Mouse (Mus musculus): ENCODE results near the gene 5031439G07Rik. TPM values are rescaled to one million over a fixed set of nuclear protein-coding genes. Genes with fewer than 3 reads are reported as not detected.
"Not testable (repeated sequence)": the region's sequence is repeated elsewhere in the genome, so short reads cannot be mapped to it uniquely, and the experiment has no call there.

Gene 5031439G07Rik
- 7.1 and 7.2 TPM in 2 replicates for polyA plus RNA-seq (2015; fragmentation: Nextera tagmentation; extraction: Ambion mirVana)

GRCm38 (mm10) chr15:84987874-84988825 is at the start of gene 5031439G07Rik:
TSS of gene 5031439G07Rik (minus strand) at chr15:84988551.
- Histone ChIP-seq H3K27me3 (ENCODE audit: insufficient read depth, low read length) (no peaks in the 10 kb centered on the region), H3K4me3 (ENCODE audit: low read length) (peak within 1 kb of the TSS; percentile 75), H3K9me3 (ENCODE audit: low read length) (no peaks in the 10 kb centered on the region), H3K4me1 (ENCODE audit: insufficient read depth, low read length) (peaks cover 19% of the 10 kb centered on the region), H3K9ac (replicated peaks; ENCODE audit: low read length) (peak within 1 kb of the TSS; percentile 88), H3K27ac (ENCODE audit: low read length) (peak within 1 kb of the TSS; percentile 32; the same call in 1 of the 2 replicates), H3K4me2 (replicated peaks; ENCODE audit: low read depth, low read length) (peak within 1 kb of the TSS; percentile 77), H3K36me3 (ENCODE audit: insufficient read depth, low read length) (no peaks in the 10 kb centered on the region)
- ATAC-seq (ENCODE audit: low FRiP score, low TSS enrichment): peak; percentile 93
- WGBS: under 1% methylated on average over 41 of the region's 59 CpGs

- ATAC-seq (ENCODE audit: low FRiP score, low TSS enrichment): no peak
- peak overlapping the region; percentile 90 for H3K4me2 ChIP-seq (replicated peaks; ENCODE audit: low read depth, low read length)
- H3K36me3 ChIP-seq (ENCODE audit: insufficient read depth, low read length): no peaks in the 10 kb centered on the region
- 5% methylated on average over 8 of the region's 8 CpGs for WGBS
- peaks cover 20% of the 10 kb centered on the region for H3K4me1 ChIP-seq (ENCODE audit: insufficient read depth, low read length)
- peak overlapping the region; percentile 73 for H3K4me3 ChIP-seq (ENCODE audit: low read length)
- H3K27me3 ChIP-seq (ENCODE audit: insufficient read depth, low read length): no peaks in the 10 kb centered on the region; the same call in 1 of the 2 replicates
- no peak overlapping the region for H3K27ac ChIP-seq (ENCODE audit: low read length)
- H3K9ac ChIP-seq (replicated peaks; ENCODE audit: low read length): peak overlapping the region; percentile 77
- H3K9me3 ChIP-seq (ENCODE audit: low read length): no peaks in the 10 kb centered on the region
Measured at GRCm38 (mm10) chr15:85037343-85037690, 49.0 kb upstream of the 5031439G07Rik start.

- Histone ChIP-seq H3K4me3 (ENCODE audit: low read length) (peak overlapping the region; percentile 73), H3K4me1 (ENCODE audit: insufficient read depth, low read length) (peaks cover 18% of the 10 kb centered on the region), H3K27me3 (ENCODE audit: insufficient read depth, low read length) (no peaks in the 10 kb centered on the region; the same call in 1 of the 2 replicates), H3K27ac (ENCODE audit: low read length) (peak overlapping the region; percentile 63; the same call in 1 of the 2 replicates), H3K36me3 (ENCODE audit: insufficient read depth, low read length) (no peaks in the 10 kb centered on the region), H3K9ac (replicated peaks; ENCODE audit: low read length) (peak overlapping the region; percentile 77), H3K9me3 (ENCODE audit: low read length) (no peaks in the 10 kb centered on the region), H3K4me2 (replicated peaks; ENCODE audit: low read depth, low read length) (peak overlapping the region; percentile 90)
- WGBS: under 1% methylated on average over 64 of the region's 75 CpGs
- ATAC-seq (ENCODE audit: low FRiP score, low TSS enrichment): peak; percentile 94
Measured at GRCm38 (mm10) chr15:85036566-85037342, 48.4 kb upstream of the 5031439G07Rik start.

GRCm38 (mm10) chr15:85033916-85034315 is 45.6 kb upstream of the 5031439G07Rik start:
- H3K4me2 ChIP-seq (replicated peaks; ENCODE audit: low read depth, low read length); ATAC-seq (ENCODE audit: low FRiP score, low TSS enrichment); H3K27ac ChIP-seq (ENCODE audit: low read length); H3K9ac ChIP-seq (replicated peaks; ENCODE audit: low read length); H3K36me3 ChIP-seq (ENCODE audit: insufficient read depth, low read length); H3K27me3 ChIP-seq (ENCODE audit: insufficient read depth, low read length); H3K9me3 ChIP-seq (ENCODE audit: low read length); H3K4me3 ChIP-seq (ENCODE audit: low read length): not testable (repeated sequence)
- WGBS: 26% methylated on average over 7 of the region's 7 CpGs
- H3K4me1 ChIP-seq (ENCODE audit: insufficient read depth, low read length): peaks cover 14% of the 10 kb centered on the region; the same call in 1 of the 2 replicates

- 74% methylated on average over 3 of the region's 3 CpGs for WGBS
- Histone ChIP-seq H3K4me3 (ENCODE audit: low read length) (no peak overlapping the region), H3K4me2 (replicated peaks; ENCODE audit: low read depth, low read length) (no peak overlapping the region), H3K9ac (replicated peaks; ENCODE audit: low read length) (no peak overlapping the region), H3K27me3 (ENCODE audit: insufficient read depth, low read length) (no peaks in the 10 kb centered on the region; the same call in 1 of the 2 replicates), H3K9me3 (ENCODE audit: low read length) (no peaks in the 10 kb centered on the region), H3K27ac (ENCODE audit: low read length) (no peak overlapping the region), H3K36me3 (ENCODE audit: insufficient read depth, low read length) (no peaks in the 10 kb centered on the region), H3K4me1 (ENCODE audit: insufficient read depth, low read length) (peaks cover 5% of the 10 kb centered on the region; the same call in 1 of the 2 replicates)
- ATAC-seq (ENCODE audit: low FRiP score, low TSS enrichment): no peak
Measured at GRCm38 (mm10) chr15:85031866-85032265, 43.5 kb upstream of the 5031439G07Rik start.

DNA sequence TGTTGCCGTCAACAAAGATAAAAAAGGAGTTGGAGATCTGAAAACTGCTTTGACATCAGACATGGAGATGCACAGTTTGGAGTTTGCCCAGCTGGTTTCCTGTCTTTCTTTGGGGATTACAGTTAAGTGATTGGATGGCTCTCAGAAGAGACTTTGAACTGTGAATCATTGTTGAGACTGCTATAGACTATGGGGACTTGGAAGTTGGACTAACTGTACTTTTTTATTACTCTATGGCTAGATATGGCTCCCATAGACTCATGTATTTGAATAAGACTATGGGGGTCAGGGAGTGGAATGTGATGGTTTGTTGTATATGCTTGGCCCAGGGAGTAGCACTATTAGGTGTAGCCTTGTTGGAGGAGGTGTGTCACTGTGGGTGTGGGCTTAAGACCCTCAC is 42.3 kb upstream of the 5031439G07Rik start:
- ATAC-seq (ENCODE audit: low FRiP score, low TSS enrichment); H3K4me1 ChIP-seq (ENCODE audit: insufficient read depth, low read length); H3K27me3 ChIP-seq (ENCODE audit: insufficient read depth, low read length); H3K4me3 ChIP-seq (ENCODE audit: low read length); H3K9ac ChIP-seq (replicated peaks; ENCODE audit: low read length); H3K27ac ChIP-seq (ENCODE audit: low read length); H3K9me3 ChIP-seq (ENCODE audit: low read length); H3K4me2 ChIP-seq (replicated peaks; ENCODE audit: low read depth, low read length); H3K36me3 ChIP-seq (ENCODE audit: insufficient read depth, low read length): not testable (repeated sequence)
- WGBS: 76% methylated on average over 1 of the region's 1 CpGs

GRCm38 (mm10) chr15:85028648-85029047 is 40.3 kb upstream of the 5031439G07Rik start, which contains the start of gene Fam118a:
TSS of gene Fam118a (plus strand) at chr15:85028948.
- H3K27me3 ChIP-seq (ENCODE audit: insufficient read depth, low read length); H3K4me1 ChIP-seq (ENCODE audit: insufficient read depth, low read length); H3K9ac ChIP-seq (replicated peaks; ENCODE audit: low read length); H3K4me2 ChIP-seq (replicated peaks; ENCODE audit: low read depth, low read length); H3K9me3 ChIP-seq (ENCODE audit: low read length); ATAC-seq (ENCODE audit: low FRiP score, low TSS enrichment); H3K27ac ChIP-seq (ENCODE audit: low read length); H3K4me3 ChIP-seq (ENCODE audit: low read length); H3K36me3 ChIP-seq (ENCODE audit: insufficient read depth, low read length): not testable (repeated sequence)
- 63% methylated on average over 1 of the region's 1 CpGs for WGBS

GRCm38 (mm10) chr15:85027740-85028139 is 39.4 kb upstream of the 5031439G07Rik start:
- Histone ChIP-seq H3K9ac (replicated peaks; ENCODE audit: low read length) (no peak overlapping the region), H3K4me3 (ENCODE audit: low read length) (no peak overlapping the region), H3K9me3 (ENCODE audit: low read length) (no peaks in the 10 kb centered on the region), H3K36me3 (ENCODE audit: insufficient read depth, low read length) (no peaks in the 10 kb centered on the region), H3K4me1 (ENCODE audit: insufficient read depth, low read length) (no peaks in the 10 kb centered on the region), H3K4me2 (replicated peaks; ENCODE audit: low read depth, low read length) (no peak overlapping the region), H3K27me3 (ENCODE audit: insufficient read depth, low read length) (no peaks in the 10 kb centered on the region), H3K27ac (ENCODE audit: low read length) (no peak overlapping the region)
- ATAC-seq (ENCODE audit: low FRiP score, low TSS enrichment): no peak
- 41% methylated on average over 4 of the region's 4 CpGs for WGBS

- no peak for ATAC-seq (ENCODE audit: low FRiP score, low TSS enrichment)
- Histone ChIP-seq H3K9me3 (ENCODE audit: low read length) (no peaks in the 10 kb centered on the region), H3K4me2 (replicated peaks; ENCODE audit: low read depth, low read length) (no peak overlapping the region), H3K27ac (ENCODE audit: low read length) (no peak overlapping the region), H3K27me3 (ENCODE audit: insufficient read depth, low read length) (no peaks in the 10 kb centered on the region), H3K4me1 (ENCODE audit: insufficient read depth, low read length) (no peaks in the 10 kb centered on the region), H3K4me3 (ENCODE audit: low read length) (no peak overlapping the region), H3K36me3 (ENCODE audit: insufficient read depth, low read length) (no peaks in the 10 kb centered on the region), H3K9ac (replicated peaks; ENCODE audit: low read length) (no peak overlapping the region)
- 80% methylated on average over 4 of the region's 4 CpGs for WGBS
Measured at GRCm38 (mm10) chr15:85026197-85026596, 37.8 kb upstream of the 5031439G07Rik start.

Measured in kidney, embryonic 16.5 days (tissue).